Mouse (Mus musculus) small intestine, adult 2 months (tissue): ENCODE results near the gene Aph1a. TPM values are rescaled to one million over a fixed set of nuclear protein-coding genes. Genes with fewer than 3 reads are reported as not detected.
A peak's percentile ranks its signal among the peaks of the same experiment; 100 is the strongest.

Source experiments
- H3K27ac ChIP-seq: fragments of 200-500 bp; 2 replicates; pipeline ENCODE4 v1.5.1; 2012; ENCODE audit warnings: low read depth, low read length, control low read depth, inconsistent platforms; ENCODE audit not compliant: insufficient read depth
- H3K27me3 ChIP-seq: fragments of 200-500 bp; 2 replicates; pipeline ENCODE4 v1.6.1; 2012; ENCODE audit warnings: mild to moderate bottlenecking, moderate library complexity, low read length, inconsistent platforms; ENCODE audit not compliant: control insufficient read depth, insufficient read depth
- H3K36me3 ChIP-seq: fragments of 200-500 bp; 2 replicates; pipeline ENCODE4 v1.6.1; 2012; ENCODE audit warnings: mild to moderate bottlenecking, low read length, control low read depth, inconsistent platforms; ENCODE audit not compliant: control insufficient read depth, insufficient read depth
- H3K4me1 ChIP-seq: fragments of 200-500 bp; 2 replicates; pipeline ENCODE4 v1.6.1; 2012; ENCODE audit warnings: low read length, inconsistent platforms, mixed read lengths; ENCODE audit not compliant: control insufficient read depth, insufficient read depth, insufficient read length
- H3K4me3 ChIP-seq: fragments of 200-500 bp; 2 replicates; pipeline ENCODE4 v1.5.1; 2012; ENCODE audit warnings: low read depth, mild to moderate bottlenecking, control low read depth, inconsistent platforms, low read length, moderate library complexity
- CTCF ChIP-seq: fragments of 200-500 bp; IDR thresholded peaks from 2 replicates; pipeline ENCODE4 v1.5.1; 2012; ENCODE audit warnings: low read depth, mild to moderate bottlenecking, control low read depth, inconsistent platforms, low read length, moderate library complexity, mixed read lengths; ENCODE audit not compliant: insufficient replicate concordance, insufficient read length; ENCODE audit errors: extremely low read depth
- POLR2A ChIP-seq: fragments of 200-500 bp; IDR thresholded peaks from 2 replicates; pipeline ENCODE4 v1.6.1; 2012; ENCODE audit warnings: low read depth, mild to moderate bottlenecking, control low read depth, inconsistent platforms, low read length, moderate library complexity
- WGBS: fragments of 180-500 bp; shearing (Covaris S2); methylation state at CpG from one replicate; pipeline ENCODE4 v1.1.7; 2018; 5-methylcytosine and 5-hydroxymethylcytosine counted together
- polyA plus RNA-seq: library from polyadenylated mRNA; depleted of rRNA; stranded (reverse); fragments of >200 nt; gene quantifications from 2 replicates; pipeline ENCODE4 v1.2.3, GENCODE M21; 2012

Gene Aph1a
- polyA plus RNA-seq, 1 experiment = 211 TPM

DNA sequence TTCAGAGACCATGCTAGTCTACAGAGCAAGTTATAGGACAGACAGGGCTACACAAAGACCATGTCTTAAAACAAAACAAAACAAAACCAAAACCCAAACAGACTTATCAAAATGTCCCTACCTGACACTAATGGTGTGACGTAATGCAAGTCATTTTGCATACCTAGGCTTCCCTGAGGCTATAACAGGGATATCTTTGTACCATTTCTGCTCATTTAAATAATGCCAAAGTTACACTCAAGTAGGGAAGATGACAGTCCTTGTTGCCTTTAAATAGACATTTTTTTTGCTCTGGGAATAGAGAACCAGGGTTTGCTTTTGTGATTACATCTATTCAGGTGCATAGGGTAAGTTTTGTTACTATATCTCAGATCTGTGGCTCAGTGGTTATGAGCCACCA, 37.7 kb downstream of the Aph1a start:
- peaks cover 13% of the 10 kb centered on the region for H3K36me3 ChIP-seq
- peaks cover 3% of the 10 kb centered on the region; the same call in 1 of the 2 replicates for H3K4me1 ChIP-seq
- TF ChIP-seq CTCF (no peak), POLR2A (no peak)
- no peaks in the 10 kb centered on the region for H3K27me3 ChIP-seq
- H3K4me3 ChIP-seq = no peak overlapping the region
- 86% methylated on average over 1 of the region's 1 CpGs for WGBS
- no peak overlapping the region for H3K27ac ChIP-seq

DNA sequence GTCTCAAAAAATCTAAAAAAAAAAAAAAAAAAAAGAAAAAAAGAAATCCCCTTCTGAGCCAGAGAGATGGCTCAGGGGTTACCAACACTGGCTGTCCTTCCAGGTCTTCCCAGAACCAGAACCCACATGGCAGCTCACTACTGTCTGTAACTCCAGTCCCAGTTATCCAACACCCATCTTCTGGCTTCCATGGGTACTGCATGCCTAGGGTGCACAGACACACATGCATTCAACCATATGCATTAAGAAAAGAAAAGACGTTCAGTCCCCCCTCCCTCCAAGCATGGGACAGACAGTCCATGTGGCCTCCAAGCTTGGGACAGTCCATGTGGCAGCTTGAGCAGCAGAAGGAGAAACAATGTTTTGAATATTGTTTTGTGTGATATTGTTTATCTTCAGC, 38.4 kb downstream of the Aph1a start:
- Histone ChIP-seq H3K4me3 (no peak overlapping the region), H3K27ac (no peak overlapping the region), H3K36me3 (peaks cover 19% of the 10 kb centered on the region), H3K27me3 (no peaks in the 10 kb centered on the region), H3K4me1 (peaks cover 3% of the 10 kb centered on the region; the same call in 1 of the 2 replicates)
- WGBS = 75% methylated on average over 1 of the region's 1 CpGs
- TF ChIP-seq CTCF = no peak
- no peak for TF ChIP-seq POLR2A

DNA sequence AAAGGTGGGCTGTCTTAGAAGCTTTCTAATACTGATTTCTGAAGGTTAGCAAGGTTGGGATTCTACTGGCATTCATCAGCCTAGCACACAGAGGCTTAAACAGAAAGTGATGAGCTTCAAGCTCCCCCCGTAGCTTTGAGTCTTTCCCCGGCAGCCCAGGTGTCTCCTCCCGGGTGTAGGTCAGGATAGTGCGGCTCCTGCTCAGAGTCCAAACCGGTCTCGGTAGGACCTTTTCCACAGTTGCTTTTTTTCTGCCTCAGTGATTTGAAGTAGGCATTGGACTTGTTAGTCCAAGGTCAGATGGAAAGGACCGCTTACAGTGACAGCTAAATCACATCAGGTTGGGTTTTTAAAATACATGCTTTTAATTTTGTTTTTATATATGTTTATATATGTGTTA, 38.8 kb downstream of the Aph1a start:
- H3K36me3 ChIP-seq = peaks cover 23% of the 10 kb centered on the region
- no peaks in the 10 kb centered on the region for H3K27me3 ChIP-seq
- no peak for TF ChIP-seq CTCF
- no peak for TF ChIP-seq POLR2A
- H3K4me1 ChIP-seq = peaks cover 3% of the 10 kb centered on the region; the same call in 1 of the 2 replicates
- no peak overlapping the region for H3K4me3 ChIP-seq
- no peak overlapping the region for H3K27ac ChIP-seq
- WGBS = 72% methylated on average over 7 of the region's 7 CpGs

DNA sequence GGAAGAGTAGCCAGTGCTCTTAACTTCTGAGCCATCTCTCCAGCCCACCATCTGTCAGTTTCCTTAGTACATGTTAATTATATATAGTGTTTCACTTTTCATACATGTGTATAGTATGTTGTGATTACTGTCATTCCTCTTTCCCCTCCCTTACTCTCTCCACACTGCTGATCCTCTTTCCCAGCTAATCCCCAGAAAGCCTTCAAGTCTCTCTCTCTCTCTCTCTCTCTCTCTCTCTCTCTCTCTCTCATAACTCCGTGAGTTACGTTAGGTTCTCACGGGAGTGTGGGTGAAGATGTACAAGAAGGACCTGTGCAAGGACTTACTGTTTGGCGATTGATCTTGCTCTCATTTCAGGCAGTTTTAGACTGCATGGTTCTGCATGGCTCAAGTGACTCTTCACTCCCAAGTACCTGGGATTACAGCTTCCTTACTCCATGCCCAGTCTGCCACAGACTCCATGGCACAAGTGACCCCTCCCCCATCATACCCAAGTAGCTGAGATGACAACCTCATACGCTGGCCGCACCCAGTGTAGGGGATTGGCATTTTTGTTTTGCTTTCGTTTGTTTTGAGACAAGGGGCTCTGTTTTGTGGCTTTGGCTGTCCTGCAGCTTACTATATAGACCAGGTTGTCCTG, 39.5 kb downstream of the Aph1a start:
- WGBS = 92% methylated on average over 7 of the region's 7 CpGs

DNA sequence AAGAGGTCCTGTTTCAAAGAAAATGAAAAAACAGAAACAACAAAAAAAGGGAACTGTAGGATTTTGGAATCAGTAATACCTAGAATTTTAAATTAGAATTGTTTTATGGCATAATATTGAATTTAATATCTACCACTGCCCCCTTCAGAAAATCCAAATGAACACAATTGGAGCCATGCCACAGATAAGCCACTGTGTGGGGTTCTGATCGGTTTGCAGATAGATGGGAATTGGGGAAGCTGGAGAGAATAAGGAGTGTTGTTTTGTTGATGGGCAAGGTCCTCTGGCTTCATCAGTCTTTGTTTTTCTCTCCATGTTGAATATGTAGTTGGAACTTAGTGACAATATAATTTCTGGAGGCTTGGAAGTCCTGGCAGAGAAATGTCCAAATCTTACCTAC, 40.7 kb downstream of the Aph1a start:
- H3K36me3 ChIP-seq = peaks cover 39% of the 10 kb centered on the region
- WGBS = 93% methylated on average over 1 of the region's 1 CpGs
- no peak overlapping the region for H3K4me3 ChIP-seq
- no peak overlapping the region for H3K27ac ChIP-seq
- no peaks in the 10 kb centered on the region; the same call in 1 of the 2 replicates for H3K4me1 ChIP-seq
- TF ChIP-seq POLR2A = no peak
- no peak for TF ChIP-seq CTCF
- H3K27me3 ChIP-seq = no peaks in the 10 kb centered on the region

More for the DNA sequence above, 39.5 kb downstream of the Aph1a start:
- no peak overlapping the region for H3K4me3 ChIP-seq
- TF ChIP-seq POLR2A (no peak), CTCF (no peak)
- H3K27ac ChIP-seq = no peak overlapping the region
- peaks cover 3% of the 10 kb centered on the region; the same call in 1 of the 2 replicates for H3K4me1 ChIP-seq
- H3K27me3 ChIP-seq = no peaks in the 10 kb centered on the region
- H3K36me3 ChIP-seq = peaks cover 29% of the 10 kb centered on the region

DNA sequence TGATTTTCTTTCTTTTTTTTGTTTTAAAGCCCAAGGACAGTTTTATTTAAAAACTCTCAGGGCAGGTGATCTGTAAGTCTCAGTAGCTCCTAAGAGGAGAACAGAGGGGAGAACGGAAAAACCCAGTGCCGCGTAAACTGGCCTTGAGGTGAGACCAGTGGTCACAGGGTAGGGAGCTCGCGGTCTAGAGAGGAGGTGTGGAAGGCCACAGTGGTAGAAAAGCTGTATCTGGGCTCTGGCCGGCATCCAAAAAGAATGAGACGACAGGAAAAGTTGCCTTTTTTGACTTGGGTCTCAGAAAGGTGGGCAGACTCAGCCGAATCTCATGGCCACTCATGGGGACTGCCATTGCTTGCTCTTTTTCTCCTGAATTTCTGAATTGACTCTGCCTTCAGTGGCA, 44.4 kb downstream of the Aph1a start:
- H3K36me3 ChIP-seq = peaks cover 63% of the 10 kb centered on the region
- 91% methylated on average over 8 of the region's 8 CpGs for WGBS

DNA sequence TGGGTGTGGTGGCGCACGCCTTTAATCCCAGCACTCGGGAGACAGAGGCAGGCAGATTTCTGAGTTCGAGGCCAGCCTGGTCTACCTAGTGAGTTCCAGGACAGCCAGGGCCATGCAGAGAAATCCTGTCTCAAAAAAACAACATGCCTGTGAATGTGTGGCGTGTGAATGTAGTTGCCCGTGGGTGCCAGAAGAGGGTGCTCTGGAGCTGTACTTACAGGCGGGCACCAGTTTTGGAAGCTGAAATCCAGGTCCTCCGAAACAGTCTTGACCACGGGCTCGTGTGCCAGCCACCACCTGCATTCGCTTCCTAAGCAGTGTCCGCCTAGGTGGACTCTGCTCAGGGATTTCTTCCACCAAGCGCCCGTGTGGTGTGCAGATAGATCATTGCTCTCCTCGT, 45.1 kb downstream of the Aph1a start:
- WGBS = 93% methylated on average over 15 of the region's 15 CpGs
- peaks cover 65% of the 10 kb centered on the region for H3K36me3 ChIP-seq

More for the DNA sequence above, 44.4 kb downstream of the Aph1a start:
- H3K27ac ChIP-seq = no peak overlapping the region
- TF ChIP-seq CTCF = no peak
- TF ChIP-seq POLR2A = no peak
- no peaks in the 10 kb centered on the region for H3K4me1 ChIP-seq
- H3K27me3 ChIP-seq = no peaks in the 10 kb centered on the region
- no peak overlapping the region for H3K4me3 ChIP-seq

More for the DNA sequence above, 45.1 kb downstream of the Aph1a start:
- no peak overlapping the region for H3K4me3 ChIP-seq
- no peaks in the 10 kb centered on the region for H3K27me3 ChIP-seq
- H3K4me1 ChIP-seq = no peaks in the 10 kb centered on the region
- TF ChIP-seq POLR2A (no peak), CTCF (peak; percentile 38; the same call in 1 of the 2 replicates)
- no peak overlapping the region for H3K27ac ChIP-seq
